Mouse (Mus musculus): ENCODE data around the gene Fanca.
A peak's percentile ranks its signal among the peaks of the same experiment; 100 is the strongest.
"Not testable (repeated sequence)": the region's sequence is repeated elsewhere in the genome, so short reads cannot be mapped to it uniquely, and the experiment has no call there.

The Fanca gene

DNA sequence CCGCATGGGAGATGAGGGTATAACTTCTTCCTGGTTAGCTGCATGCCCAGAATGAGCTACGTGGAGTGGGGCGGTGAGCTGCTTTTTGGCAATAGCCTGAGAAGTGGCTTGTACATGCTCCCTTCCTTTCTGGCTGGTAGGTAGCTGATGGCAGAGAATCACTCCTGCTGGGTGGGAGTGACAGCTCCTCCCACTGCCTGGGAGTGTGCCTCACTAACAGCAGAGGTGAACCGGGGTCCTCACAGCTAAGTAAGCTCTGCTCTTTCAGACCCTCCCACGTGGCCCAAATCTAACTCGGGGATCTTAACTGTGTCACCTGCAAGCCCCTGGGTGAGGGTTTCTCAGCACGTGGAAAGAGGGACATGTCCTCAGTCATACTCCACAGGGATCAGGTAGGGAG, 85.8 kb downstream of the Fanca start:
- DNase-seq (ENCODE audit: low spot score), result no peak

DNA sequence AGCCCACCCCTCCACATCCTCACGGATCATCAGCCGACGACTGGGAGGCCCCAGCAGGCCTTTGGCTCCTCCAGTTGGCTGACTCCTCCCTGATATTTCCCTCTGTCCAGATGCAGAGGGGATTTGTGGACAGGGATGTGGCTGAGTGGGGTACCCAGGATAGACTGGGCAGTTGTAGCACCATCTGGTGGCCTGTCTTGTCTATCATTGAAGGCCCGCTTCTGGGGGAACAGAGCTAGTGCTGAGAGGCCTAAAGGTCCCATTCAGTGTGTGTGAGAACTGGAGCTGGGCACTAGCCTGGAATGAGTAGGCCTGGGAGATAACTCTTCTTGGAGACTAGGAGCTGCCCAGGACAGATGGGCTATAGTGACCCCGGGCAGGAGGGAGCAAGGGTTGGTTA, 86.6 kb downstream of the Fanca start:
- DNase-seq (ENCODE audit: low spot score), result no peak

DNA sequence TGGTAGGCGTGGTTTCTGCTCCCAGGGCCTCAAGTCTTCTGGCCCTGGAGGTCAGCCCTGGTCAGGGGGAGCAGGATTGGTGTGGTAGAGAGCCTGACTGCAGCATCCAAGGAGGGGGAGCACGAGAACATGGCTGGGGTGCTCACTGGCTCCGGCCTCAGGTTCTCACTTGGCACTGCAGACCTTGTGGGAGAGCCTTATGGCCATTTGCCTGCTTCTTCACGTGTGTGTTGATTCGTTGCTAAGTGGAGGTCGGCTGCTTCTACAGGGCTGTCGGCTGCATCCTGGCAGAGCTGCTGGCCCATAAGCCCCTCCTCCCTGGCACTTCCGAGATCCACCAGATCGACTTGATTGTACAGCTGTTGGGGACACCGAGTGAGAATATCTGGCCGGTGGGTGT, 88.0 kb downstream of the Fanca start:
- DNase-seq (ENCODE audit: low spot score), result not testable (repeated sequence)

DNA sequence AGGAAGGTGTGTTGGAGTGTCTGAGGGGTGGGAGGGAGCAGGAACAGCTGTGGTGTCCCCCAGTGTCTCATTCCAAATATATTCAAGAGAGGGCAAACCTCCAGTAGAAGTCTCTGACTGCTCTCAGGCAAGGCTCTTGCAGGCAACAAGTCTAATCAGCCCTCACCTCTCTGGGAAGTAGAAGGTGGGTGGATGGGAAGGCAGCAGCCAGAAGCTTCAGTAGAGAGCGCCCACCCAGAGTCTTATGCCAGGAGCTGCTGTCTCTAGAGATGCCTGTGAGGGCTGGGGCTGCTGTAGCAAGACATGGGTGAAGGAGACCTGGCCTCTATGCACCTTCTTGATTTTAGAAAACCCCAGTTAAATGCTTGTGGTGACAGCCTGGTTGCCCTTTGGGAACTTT, 90.0 kb downstream of the Fanca start:
- DNase-seq (ENCODE audit: low spot score), result no peak

DNA sequence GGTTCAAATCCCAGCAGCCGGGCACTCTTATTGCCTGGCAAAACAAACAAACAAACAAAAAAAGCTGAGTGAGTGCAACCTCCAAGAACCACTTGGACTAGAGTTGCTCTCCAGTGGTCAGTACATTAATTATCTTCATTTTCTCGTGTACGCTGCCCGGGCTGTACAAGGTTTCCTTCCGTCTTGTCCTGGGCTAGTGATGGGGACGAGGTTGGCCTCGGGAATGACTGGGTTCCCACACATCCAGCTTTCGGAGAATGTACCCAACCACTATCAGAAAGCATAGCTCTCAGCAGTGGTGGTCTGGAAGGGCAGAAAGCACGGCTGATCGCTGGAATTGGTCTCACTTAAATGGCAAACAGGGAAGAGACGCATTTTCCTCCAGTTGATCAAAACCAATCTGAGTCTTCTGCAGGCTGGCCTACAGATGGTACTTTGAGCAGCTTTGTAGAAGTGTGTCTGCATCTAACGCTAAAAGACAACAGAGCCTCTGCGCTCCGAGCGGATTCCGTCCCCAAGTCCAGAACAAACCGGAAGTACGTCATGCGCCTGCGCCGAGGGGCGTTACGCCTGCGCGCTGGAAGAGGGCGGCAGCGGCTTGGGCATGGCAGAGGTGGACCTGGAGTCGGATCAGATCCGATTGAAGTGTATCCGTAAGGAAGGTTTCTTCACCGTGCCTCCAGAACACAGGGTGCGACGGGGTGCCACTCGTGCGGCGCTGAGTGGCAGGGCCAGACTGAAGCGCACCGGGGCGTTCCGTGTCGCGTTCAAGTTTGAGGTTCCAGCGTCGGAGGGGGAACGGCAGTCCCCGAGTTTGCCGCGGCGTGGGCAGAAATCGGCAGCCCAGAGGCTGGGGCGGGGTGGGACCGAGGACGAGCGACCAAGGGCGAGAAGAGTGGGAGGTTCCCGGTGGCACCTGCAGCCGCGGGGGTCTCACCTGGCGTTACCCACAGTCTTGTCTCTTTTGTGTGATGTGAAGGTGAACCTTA, 93.8 kb downstream of the Fanca start, which contains the start of gene Cdk10:
Gene Cdk10 (plus strand): TSS at position 565 of the 989 bp plus-strand sequence.
- peak; percentile 89 for DNase-seq (ENCODE audit: low spot score)

DNA sequence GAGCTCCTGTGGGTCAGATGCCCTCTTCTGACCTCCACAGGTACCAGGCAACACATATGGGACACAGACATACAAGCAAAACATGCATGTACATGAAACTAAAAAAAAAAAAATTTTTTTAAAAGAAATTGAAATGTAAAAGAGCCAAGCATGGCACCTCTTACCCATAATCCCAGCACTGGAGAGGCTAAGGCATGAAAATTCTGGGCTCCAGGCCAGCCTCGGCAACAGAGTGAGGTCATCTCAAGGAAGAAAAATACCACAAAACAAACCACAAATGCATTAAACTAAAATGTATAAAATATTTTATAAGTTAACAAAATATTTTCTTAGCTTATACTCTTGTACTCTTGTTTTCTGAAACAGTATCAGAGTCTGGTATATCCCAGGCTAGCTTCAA, 97.5 kb downstream of the Fanca start:
- DNase-seq (ENCODE audit: low spot score), result no peak
